Mouse (Mus musculus) cerebellum, adult (tissue): ENCODE data around the gene Noc2l.

Source experiments
- ATAC-seq: cut with Nextera tagmentation; 2 replicates; pipeline ENCODE4 v1.9.2; 2017; ENCODE audit warnings: mild to moderate bottlenecking, moderate library complexity, mixed read lengths; ENCODE audit not compliant: insufficient number of reproducible peaks, low FRiP score, low TSS enrichment

Gene Noc2l

GRCm38 (mm10) chr4:156235808-156236533 is at the start of gene Noc2l:
TSS of gene Noc2l (plus strand) at chr4:156236010.
- ATAC-seq: peak; percentile 82

GRCm38 (mm10) chr4:156188162-156188810 is 47.5 kb upstream of the Noc2l start:
- ATAC-seq: no peak

- no peak for ATAC-seq
These were observed 46.9 kb upstream of the Noc2l start for GRCm38 (mm10) chr4:156188811-156189323.

GRCm38 (mm10) chr4:156192421-156193199 is 43.2 kb upstream of the Noc2l start:
- ATAC-seq: no peak

GRCm38 (mm10) chr4:156193200-156193590 is 42.6 kb upstream of the Noc2l start:
- ATAC-seq: no peak

GRCm38 (mm10) chr4:156193906-156194305 is 41.9 kb upstream of the Noc2l start:
- no peak for ATAC-seq

- no peak for ATAC-seq
These were observed 41.5 kb upstream of the Noc2l start for GRCm38 (mm10) chr4:156194346-156194745.

GRCm38 (mm10) chr4:156195927-156196870 is 39.6 kb upstream of the Noc2l start:
- no peak for ATAC-seq

GRCm38 (mm10) chr4:156197131-156197828 is 38.5 kb upstream of the Noc2l start, which contains the start of gene Agrn:
TSS of gene Agrn (minus strand) at chr4:156197488.
- ATAC-seq: 0 out of 2 replicates have a peak, but pooled peaks have one; percentile 46

GRCm38 (mm10) chr4:156197829-156198205 is 38.0 kb upstream of the Noc2l start:
- ATAC-seq: peak; percentile 71

- no peak for ATAC-seq
These were observed 35.0 kb upstream of the Noc2l start, which contains the start of gene Isg15 for GRCm38 (mm10) chr4:156200623-156201475. TSS of gene Isg15 (minus strand) at chr4:156200818.

GRCm38 (mm10) chr4:156202462-156202893 is 33.3 kb upstream of the Noc2l start:
- ATAC-seq: no peak

GRCm38 (mm10) chr4:156203001-156203412 is 32.8 kb upstream of the Noc2l start, which contains the start of gene AW011738:
TSS of gene AW011738 (plus strand) at chr4:156203304.
- ATAC-seq: peak; percentile 91

- ATAC-seq: 0 out of 2 replicates have a peak, but pooled peaks have one; percentile 17
These were observed 32.2 kb upstream of the Noc2l start for GRCm38 (mm10) chr4:156203413-156204131.

GRCm38 (mm10) chr4:156208872-156209271 is 26.9 kb upstream of the Noc2l start:
- no peak for ATAC-seq

- ATAC-seq: no peak
These were observed 25.7 kb upstream of the Noc2l start for GRCm38 (mm10) chr4:156209963-156210635.

GRCm38 (mm10) chr4:156213134-156213533 is 22.7 kb upstream of the Noc2l start:
- ATAC-seq: no peak
